Comparison of ENCODE assay signal across 8 mouse cellular contexts in the genomic region with DNA sequence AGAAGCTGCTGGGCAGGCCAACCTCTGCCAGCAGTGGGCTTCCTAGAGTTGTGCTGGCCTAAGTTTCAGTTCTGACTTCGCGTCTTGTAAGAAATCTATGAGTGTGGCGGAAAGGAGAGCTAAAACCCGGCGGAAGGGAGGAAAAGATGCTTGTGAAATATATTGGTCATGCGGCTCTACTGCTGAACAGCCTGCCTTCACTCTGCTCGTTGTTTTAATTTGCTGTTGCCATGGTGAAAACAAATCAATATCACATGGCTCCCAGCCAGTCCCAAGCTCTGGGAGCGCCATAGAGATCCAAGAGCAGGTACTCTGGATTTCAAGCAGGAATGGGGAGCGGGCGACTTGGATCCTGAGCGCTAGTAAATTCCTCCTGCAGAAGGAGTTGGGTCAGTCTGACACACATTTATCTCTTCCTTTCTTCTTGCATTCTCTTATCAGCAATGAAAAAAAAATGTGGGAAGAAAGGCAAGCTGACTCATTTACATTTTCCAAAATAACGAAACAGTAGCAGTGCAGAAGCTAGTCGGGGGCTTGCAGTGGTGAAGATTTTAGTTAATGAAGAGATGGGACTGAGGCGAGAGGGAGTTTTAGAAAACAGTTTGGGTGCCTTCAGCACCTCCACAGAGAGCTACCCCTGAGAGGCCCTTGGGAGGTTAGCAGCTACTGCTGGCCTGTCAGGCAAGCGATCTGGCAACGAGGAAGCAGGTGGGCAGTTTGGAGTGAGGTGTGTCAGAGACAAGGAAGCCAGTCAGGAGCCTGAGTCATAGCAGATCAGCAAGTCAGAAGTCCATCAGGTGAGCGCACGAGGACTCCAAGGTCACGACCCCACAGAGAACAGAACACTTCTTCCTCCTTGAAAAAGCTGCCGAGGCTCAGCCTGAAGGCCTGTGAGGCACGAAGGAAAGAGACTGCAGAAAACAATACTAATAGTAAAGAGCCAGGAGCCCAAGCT. TPM values are rescaled to one million over a fixed set of nuclear protein-coding genes. Genes with fewer than 3 reads are reported as not detected.
A peak's percentile ranks its signal among the peaks of the same experiment; 100 is the strongest.
DNase-seq lines count a peak whose midpoint lies in the region; ATAC-seq and TF ChIP-seq lines count a peak whose summit lies in the region.

No protein-coding gene starts in this region.

- TF ChIP-seq POLR2A in small intestine, adult 2 months (IDR thresholded peaks at IDR 0.05; ENCODE audit: low read depth, low read length), result peak; percentile 59; the same call in 1 of the 2 replicates

- peak overlapping the region; percentile 98 for H3K27ac ChIP-seq in brown adipose tissue, adult 24 weeks (replicated peaks; ENCODE audit: low read depth, low read length)
- H3K27ac ChIP-seq in heart, embryonic 11.5 days (ENCODE audit: low read depth, low read length), result peak overlapping the region; percentile 96
- peak overlapping the region; percentile 96 for H3K27ac ChIP-seq in small intestine, adult 2 months (ENCODE audit: insufficient read depth, low read depth, low read length)

- H3K4me1 ChIP-seq in brown adipose tissue, adult 24 weeks (ENCODE audit: control insufficient read depth, insufficient read depth, insufficient read length, low read length), result peaks cover 28% of the 10 kb centered on the region
- H3K4me1 ChIP-seq in heart, embryonic 11.5 days (ENCODE audit: control insufficient read depth, insufficient read depth, low read length), result peaks cover 54% of the 10 kb centered on the region
- peaks cover 12% of the 10 kb centered on the region for H3K4me1 ChIP-seq in small intestine, adult 2 months (ENCODE audit: control insufficient read depth, insufficient read depth, insufficient read length, low read length)

- no peaks in the 10 kb centered on the region for H3K36me3 ChIP-seq in heart, embryonic 11.5 days (ENCODE audit: control insufficient read depth, insufficient read depth, low read length)
- H3K36me3 ChIP-seq in small intestine, adult 2 months (ENCODE audit: control insufficient read depth, insufficient read depth, low read length), result no peaks in the 10 kb centered on the region

- H3K4me3 ChIP-seq in brown adipose tissue, adult 24 weeks (ENCODE audit: insufficient read depth, low read depth, low read length), result peak overlapping the region; percentile 90
- H3K4me3 ChIP-seq in heart, embryonic 11.5 days (ENCODE audit: low read depth, low read length), result peak overlapping the region; percentile 72
- peak overlapping the region; percentile 53 for H3K4me3 ChIP-seq in small intestine, adult 2 months (ENCODE audit: low read depth, low read length)

- H3K27me3 ChIP-seq in heart, embryonic 11.5 days (ENCODE audit: control insufficient read depth, insufficient read depth, low read length), result no peaks in the 10 kb centered on the region
- no peaks in the 10 kb centered on the region for H3K27me3 ChIP-seq in small intestine, adult 2 months (ENCODE audit: control insufficient read depth, insufficient read depth, low read length)

- ATAC-seq in heart, embryonic 11.5 days (replicated peaks; ENCODE audit: insufficient number of reproducible peaks, low FRiP score, low TSS enrichment), result no peak

- DNase-seq in cerebellum, postnatal 25 days, result peak; percentile 47 to 55
- no peak for DNase-seq in cerebellum, adult 9-11 months
- DNase-seq in 416B (ENCODE audit: low read depth), result peak; percentile 82
- peak; percentile 34 to 67 for DNase-seq in kidney, postnatal 25 days
- DNase-seq in lung, postnatal 14 days, result peak; percentile 60

- H3K4me2 ChIP-seq in heart, embryonic 11.5 days, result peak overlapping the region; percentile 81

- no peak for TF ChIP-seq CTCF in small intestine, adult 2 months (IDR thresholded peaks at IDR 0.05; ENCODE audit: extremely low read depth, insufficient read length, insufficient replicate concordance, low read depth, low read length)

- peak overlapping the region; percentile 91 for H3K9ac ChIP-seq in heart, embryonic 11.5 days (ENCODE audit: low read depth, low read length)

- 19% methylated on average over 21 of the region's 21 CpGs for WGBS in heart, embryonic 11.5 days (ENCODE audit: insufficient replicate concordance)
- 4% methylated on average over 21 of the region's 21 CpGs for WGBS in small intestine, adult 2 months

- H3K9me3 ChIP-seq in heart, embryonic 11.5 days (replicated peaks; ENCODE audit: control insufficient read depth, low read length), result no peaks in the 10 kb centered on the region

RNA-seq across cellular contexts. Expression of gene Mbnl2, which starts 3.1 kb away (rescaled TPM):
- polyA plus RNA-seq in brown adipose tissue, adult 24 weeks (2012; ENCODE audit: insufficient read depth, insufficient read length, missing spikeins), result 152 and 170 TPM in 2 replicates
- 107 and 126 TPM in 2 replicates for polyA plus RNA-seq in heart, embryonic 11.5 days (2014; fragmentation: Nextera tagmentation; extraction: Ambion mirVana)
- polyA plus RNA-seq in small intestine, adult 2 months (2012; rRNA removed), result 29.8 and 41.7 TPM in 2 replicates
